Mouse (Mus musculus) forebrain, embryonic 14.5 days (tissue): ENCODE results near the gene Cmtm6. TPM values are rescaled to one million over a fixed set of nuclear protein-coding genes. Genes with fewer than 3 reads are reported as not detected.

ENCODE experiments used
- ATAC-seq: fragments of 200-750 bp; cut with Nextera tagmentation; 2 replicates; pipeline ENCODE4 v1.8.0; 2017; ENCODE audit warnings: mild to moderate bottlenecking, moderate library complexity
- DNase-seq: peaks from one replicate; pipeline ENCODE4 v3.0.0-alpha.2; 2015; ENCODE audit warnings: low spot score
- H3K27ac ChIP-seq: fragments of 300-500 bp; sonication (generic); 2 replicates; pipeline ENCODE4 v1.5.1; 2014; ENCODE audit warnings: low read depth, mild to moderate bottlenecking, control low read depth, low read length, moderate library complexity
- H3K27me3 ChIP-seq: fragments of 300-500 bp; sonication (generic); replicated peaks from 2 replicates; pipeline ENCODE4 v1.6.1; 2014; ENCODE audit warnings: low read length, control low read depth, mixed read lengths; ENCODE audit not compliant: control insufficient read depth, insufficient read depth
- H3K36me3 ChIP-seq: fragments of 300-500 bp; sonication (generic); 2 replicates; pipeline ENCODE4 v1.6.1; 2014; ENCODE audit warnings: low read length, control low read depth; ENCODE audit not compliant: control insufficient read depth, insufficient read depth
- H3K4me1 ChIP-seq: fragments of 300-500 bp; sonication (generic); 2 replicates; pipeline ENCODE4 v1.6.1; 2014; ENCODE audit warnings: antibody characterized with exemption, low read length, control low read depth; ENCODE audit not compliant: control insufficient read depth, insufficient read depth
- H3K4me2 ChIP-seq: fragments of 300-500 bp; sonication (generic); 2 replicates; pipeline ENCODE4 v1.6.1; 2014; ENCODE audit warnings: mild to moderate bottlenecking, control low read depth, low read length
- H3K4me3 ChIP-seq: fragments of 300-500 bp; sonication (generic); 2 replicates; pipeline ENCODE4 v1.5.1; 2014; ENCODE audit warnings: low read depth, low read length, control low read depth
- H3K9ac ChIP-seq: fragments of 300-500 bp; sonication (generic); 2 replicates; pipeline ENCODE4 v1.6.1; 2014; ENCODE audit warnings: mild to moderate bottlenecking, low read length, control low read depth, moderate library complexity
- H3K9me3 ChIP-seq: fragments of 300-500 bp; sonication (generic); replicated peaks from 2 replicates; pipeline ENCODE4 v1.6.1; 2016; ENCODE audit warnings: low read length, control low read depth, mixed read lengths; ENCODE audit not compliant: control insufficient read depth
- WGBS: fragments of 180-500 bp; shearing (Covaris S2); extraction: QIAGEN DNeasy Blood & Tissue Kit; methylation state at CpG from one replicate; pipeline ENCODE4 v1.1.7; 2014; 5-methylcytosine and 5-hydroxymethylcytosine counted together
- polyA plus RNA-seq: library from polyadenylated mRNA; unstranded; fragments of >200 nt; fragmentation: Nextera tagmentation; extraction: Ambion mirVana; gene quantifications from 2 replicates; pipeline ENCODE4 v1.2.1, GENCODE M21; 2014

Gene Cmtm6
- polyA plus RNA-seq, 1 experiment from 2014 or later, result 23.9 TPM

DNA sequence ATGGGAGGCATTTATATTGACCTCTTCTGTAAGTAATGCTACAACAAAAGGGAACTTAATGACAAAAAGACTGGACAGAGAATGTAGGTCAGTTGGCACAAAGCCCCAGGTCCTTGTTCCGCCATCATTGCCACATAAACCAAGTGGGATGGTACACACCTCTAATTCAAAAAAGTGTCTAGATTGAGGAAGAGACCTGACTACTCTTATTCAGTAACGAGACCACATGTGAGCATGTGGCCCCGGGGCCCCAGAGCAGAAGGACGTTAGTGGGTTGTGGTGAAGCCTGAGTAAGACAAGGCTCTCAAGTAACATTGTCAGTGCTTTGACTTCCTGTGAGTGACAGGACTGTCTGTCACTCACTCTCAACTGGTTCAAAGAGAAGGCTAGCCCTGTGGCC, 39.3 kb downstream of the Cmtm6 start:
- H3K27me3 ChIP-seq, result no peaks in the 10 kb centered on the region
- H3K4me2 ChIP-seq, result no peak overlapping the region
- DNase-seq (no peak), ATAC-seq (no peak)
- peaks cover 7% of the 10 kb centered on the region for H3K4me1 ChIP-seq
- H3K27ac ChIP-seq, result no peak overlapping the region
- no peak overlapping the region for H3K9ac ChIP-seq
- 91% methylated on average over 4 of the region's 4 CpGs for WGBS
- no peaks in the 10 kb centered on the region for H3K36me3 ChIP-seq
- H3K9me3 ChIP-seq, result no peaks in the 10 kb centered on the region
- no peak overlapping the region for H3K4me3 ChIP-seq

DNA sequence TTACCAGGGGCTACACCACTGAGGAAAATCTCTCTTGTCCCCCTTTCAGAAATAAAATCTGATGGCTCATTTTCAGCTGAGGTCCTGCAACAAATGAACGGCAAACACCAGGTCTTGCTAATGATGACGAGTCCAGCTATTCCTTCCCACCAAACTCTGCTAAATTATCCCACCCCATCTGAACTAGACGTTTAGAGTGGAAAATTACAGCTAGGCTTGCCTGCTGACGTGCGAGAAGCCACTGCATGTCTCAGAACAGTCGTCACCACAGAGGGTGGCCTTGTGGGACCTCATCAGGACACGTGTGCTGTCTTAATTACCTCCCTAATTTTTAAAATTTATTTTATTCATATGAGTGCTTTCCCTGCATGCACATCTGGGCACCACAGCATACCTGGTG, 40.6 kb downstream of the Cmtm6 start:
- no peak overlapping the region for H3K4me2 ChIP-seq
- no peak for ATAC-seq
- DNase-seq, result no peak
- no peak overlapping the region for H3K27ac ChIP-seq
- no peaks in the 10 kb centered on the region for H3K36me3 ChIP-seq
- H3K9ac ChIP-seq, result no peak overlapping the region
- WGBS, result 88% methylated on average over 7 of the region's 7 CpGs
- peaks cover 6% of the 10 kb centered on the region for H3K4me1 ChIP-seq
- no peaks in the 10 kb centered on the region for H3K9me3 ChIP-seq
- H3K4me3 ChIP-seq, result no peak overlapping the region
- H3K27me3 ChIP-seq, result no peaks in the 10 kb centered on the region

DNA sequence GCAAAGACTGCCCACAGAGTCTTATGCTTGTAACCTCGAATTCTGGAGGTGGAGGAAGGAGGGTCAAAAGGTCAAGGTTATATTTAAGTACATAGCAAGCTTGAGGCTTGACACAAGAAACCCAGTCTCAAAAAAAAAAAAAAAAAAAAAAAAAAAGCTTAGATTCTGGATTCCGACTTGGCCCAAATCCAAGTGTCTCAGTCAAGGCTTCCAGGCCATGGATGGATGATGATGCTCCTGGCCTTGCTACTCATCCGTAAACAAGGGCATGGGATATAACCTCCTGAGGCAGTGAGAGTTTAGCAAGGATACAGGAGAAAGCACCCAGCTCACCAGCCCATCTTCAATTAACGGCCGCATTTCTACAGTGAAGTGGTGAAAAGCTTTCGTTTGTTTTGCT, 43.7 kb downstream of the Cmtm6 start:
- Histone ChIP-seq H3K27ac (no peak overlapping the region), H3K36me3 (no peaks in the 10 kb centered on the region), H3K4me1 (no peaks in the 10 kb centered on the region), H3K4me3 (no peak overlapping the region), H3K9ac (no peak overlapping the region), H3K9me3 (no peaks in the 10 kb centered on the region), H3K4me2 (no peak overlapping the region), H3K27me3 (no peaks in the 10 kb centered on the region)
- DNase-seq, result no peak
- 78% methylated on average over 6 of the region's 6 CpGs for WGBS
- ATAC-seq, result no peak

DNA sequence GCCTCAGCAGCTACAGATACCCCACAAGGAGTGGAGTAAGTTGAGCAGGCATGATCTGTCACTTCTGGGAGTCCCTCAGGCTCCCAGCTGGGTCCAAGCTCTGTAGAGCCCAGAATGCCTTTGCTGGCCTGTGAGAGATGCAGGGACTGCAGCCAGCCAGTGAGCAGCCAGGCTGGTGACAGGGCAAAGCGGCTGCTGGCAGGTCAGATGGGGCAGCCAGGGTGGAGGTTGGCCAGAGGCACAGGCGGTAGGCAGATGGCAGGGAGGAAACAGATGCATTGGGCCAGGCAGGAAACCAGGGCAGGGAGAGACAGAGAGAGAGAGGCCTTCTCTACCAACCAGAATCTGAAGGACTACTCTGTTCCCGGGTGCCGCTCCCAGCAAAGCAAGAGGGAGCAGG, 44.4 kb downstream of the Cmtm6 start:
- 70% methylated on average over 4 of the region's 4 CpGs for WGBS
- Histone ChIP-seq H3K4me2 (no peak overlapping the region), H3K4me3 (no peak overlapping the region), H3K36me3 (no peaks in the 10 kb centered on the region), H3K27me3 (no peaks in the 10 kb centered on the region), H3K4me1 (peaks cover 3% of the 10 kb centered on the region; the same call in 1 of the 2 replicates), H3K9me3 (no peaks in the 10 kb centered on the region), H3K27ac (no peak overlapping the region), H3K9ac (no peak overlapping the region)
- DNase-seq (no peak), ATAC-seq (peak; percentile 23; the same call in 1 of the 2 replicates)

DNA sequence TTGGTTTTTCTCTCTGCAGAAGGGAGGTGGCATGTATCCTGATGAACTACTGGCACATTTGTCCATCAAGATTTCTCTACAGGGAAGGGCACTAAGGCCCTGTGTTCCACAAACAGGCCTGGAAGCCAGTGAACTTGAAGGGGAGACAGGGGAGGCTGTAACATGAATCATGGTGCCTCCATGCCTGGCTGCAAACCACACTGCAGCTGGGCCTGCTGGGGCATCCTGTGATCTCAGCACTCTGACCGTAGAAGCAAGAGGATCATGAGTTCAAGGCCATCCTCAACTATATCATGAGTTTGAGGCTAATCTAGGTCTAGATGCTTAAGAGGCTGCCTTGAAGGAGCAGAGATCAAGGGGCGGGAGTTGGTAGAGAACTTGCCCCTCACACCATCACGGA, 45.4 kb downstream of the Cmtm6 start:
- H3K4me1 ChIP-seq, result peaks cover 7% of the 10 kb centered on the region; the same call in 1 of the 2 replicates
- H3K9me3 ChIP-seq, result no peaks in the 10 kb centered on the region
- no peak overlapping the region for H3K9ac ChIP-seq
- no peaks in the 10 kb centered on the region for H3K36me3 ChIP-seq
- ATAC-seq, result no peak
- no peak for DNase-seq
- no peak overlapping the region for H3K4me3 ChIP-seq
- H3K27ac ChIP-seq, result no peak overlapping the region
- no peak overlapping the region for H3K4me2 ChIP-seq
- no peaks in the 10 kb centered on the region for H3K27me3 ChIP-seq
- 90% methylated on average over 3 of the region's 3 CpGs for WGBS

DNA sequence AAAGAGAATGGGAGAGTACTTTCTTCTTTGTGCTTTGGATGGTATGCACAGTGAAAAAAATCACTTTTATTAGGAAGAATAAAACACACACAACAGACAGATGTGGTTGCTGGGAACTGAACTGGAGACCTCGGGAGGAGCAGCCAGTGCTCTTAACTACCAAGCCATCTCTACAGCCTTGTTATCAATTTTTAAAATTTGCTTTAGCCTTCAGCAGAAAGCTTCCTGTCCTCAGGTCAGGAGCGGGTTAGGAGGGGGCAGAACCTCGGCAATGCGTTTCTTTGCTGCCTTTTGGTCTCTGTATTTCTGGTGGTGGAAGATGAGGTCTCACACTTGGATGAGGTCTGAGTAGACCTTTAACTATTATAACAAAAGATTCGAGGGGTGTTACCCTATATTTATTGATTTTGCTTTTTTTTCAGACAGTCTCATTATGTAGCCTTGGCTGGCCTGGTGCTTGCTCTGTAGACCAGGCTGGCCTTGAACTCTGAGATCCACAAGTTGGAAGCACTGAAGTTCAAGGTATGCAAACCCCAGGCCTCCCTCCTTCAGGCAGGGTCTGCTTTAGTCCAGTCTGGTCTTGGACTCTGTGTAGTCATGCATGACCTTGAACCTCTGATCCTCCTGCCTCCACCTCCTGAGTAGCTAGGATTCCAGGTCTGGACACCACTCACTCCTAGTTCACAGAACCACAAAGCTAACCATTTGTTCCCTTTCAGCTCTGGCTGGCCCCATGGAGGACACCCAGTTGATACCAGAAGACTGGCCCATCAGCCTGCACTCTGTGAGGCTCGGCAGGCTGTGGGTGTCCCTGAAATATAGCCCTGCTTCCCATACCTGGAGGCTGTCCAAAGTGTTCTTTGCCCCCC, 46.5 kb downstream of the Cmtm6 start:
- peaks cover 11% of the 10 kb centered on the region for H3K4me1 ChIP-seq
- WGBS, result 91% methylated on average over 6 of the region's 6 CpGs
- H3K36me3 ChIP-seq, result no peaks in the 10 kb centered on the region
- no peaks in the 10 kb centered on the region for H3K27me3 ChIP-seq
- H3K4me2 ChIP-seq, result no peak overlapping the region
- H3K27ac ChIP-seq, result no peak overlapping the region
- DNase-seq (no peak), ATAC-seq (no peak)
- no peak overlapping the region for H3K4me3 ChIP-seq
- H3K9ac ChIP-seq, result no peak overlapping the region
- H3K9me3 ChIP-seq, result no peaks in the 10 kb centered on the region

DNA sequence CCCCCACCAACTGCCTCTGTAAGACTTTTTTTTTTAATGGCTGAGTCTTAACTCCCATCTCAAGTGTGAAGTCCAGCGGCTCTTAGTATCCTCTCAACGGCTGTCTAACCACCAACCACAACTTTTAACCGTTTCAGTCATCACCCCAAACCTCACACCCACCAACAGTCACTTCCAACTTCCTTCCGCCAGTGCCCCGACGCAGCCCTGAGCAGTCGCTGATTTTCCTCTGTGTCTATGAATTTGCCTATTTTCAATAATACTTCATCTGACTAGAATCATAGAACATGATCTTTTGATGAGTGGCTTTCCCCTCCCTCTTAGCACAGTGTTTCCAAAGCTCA, 47.1 kb downstream of the Cmtm6 start:
- DNase-seq (no peak), ATAC-seq (no peak)
- no peak overlapping the region for H3K4me3 ChIP-seq
- no peak overlapping the region for H3K9ac ChIP-seq
- 89% methylated on average over 7 of the region's 7 CpGs for WGBS
- peaks cover 11% of the 10 kb centered on the region for H3K4me1 ChIP-seq
- no peak overlapping the region for H3K27ac ChIP-seq
- H3K9me3 ChIP-seq, result no peaks in the 10 kb centered on the region
- no peaks in the 10 kb centered on the region for H3K27me3 ChIP-seq
- H3K4me2 ChIP-seq, result no peak overlapping the region
- no peaks in the 10 kb centered on the region for H3K36me3 ChIP-seq

DNA sequence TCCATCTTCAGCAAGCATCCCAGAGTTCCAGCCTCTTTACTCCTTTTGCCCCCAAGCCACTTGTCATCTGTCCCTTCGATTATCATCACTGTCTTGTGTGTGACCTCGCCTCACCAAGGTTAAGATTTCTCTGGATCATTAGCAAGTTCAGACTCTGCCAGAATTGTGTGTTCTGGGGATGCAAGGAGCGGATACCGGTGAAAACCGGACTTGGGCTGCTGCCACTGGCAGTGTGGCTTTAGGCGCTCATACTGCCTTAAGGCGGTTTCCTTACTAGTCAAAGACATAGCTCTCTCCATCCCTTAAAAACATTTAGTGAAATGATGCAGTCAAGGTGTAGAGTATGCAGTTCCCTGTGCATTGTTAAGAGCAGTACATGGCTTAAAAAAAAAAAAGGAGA, 48.0 kb downstream of the Cmtm6 start:
- H3K4me3 ChIP-seq, result no peak overlapping the region
- no peaks in the 10 kb centered on the region for H3K36me3 ChIP-seq
- H3K4me2 ChIP-seq, result no peak overlapping the region
- no peaks in the 10 kb centered on the region for H3K9me3 ChIP-seq
- no peak for DNase-seq
- no peaks in the 10 kb centered on the region for H3K27me3 ChIP-seq
- no peak overlapping the region for H3K9ac ChIP-seq
- H3K27ac ChIP-seq, result no peak overlapping the region
- WGBS, result 90% methylated on average over 7 of the region's 7 CpGs
- peaks cover 11% of the 10 kb centered on the region for H3K4me1 ChIP-seq
- no peak for ATAC-seq

DNA sequence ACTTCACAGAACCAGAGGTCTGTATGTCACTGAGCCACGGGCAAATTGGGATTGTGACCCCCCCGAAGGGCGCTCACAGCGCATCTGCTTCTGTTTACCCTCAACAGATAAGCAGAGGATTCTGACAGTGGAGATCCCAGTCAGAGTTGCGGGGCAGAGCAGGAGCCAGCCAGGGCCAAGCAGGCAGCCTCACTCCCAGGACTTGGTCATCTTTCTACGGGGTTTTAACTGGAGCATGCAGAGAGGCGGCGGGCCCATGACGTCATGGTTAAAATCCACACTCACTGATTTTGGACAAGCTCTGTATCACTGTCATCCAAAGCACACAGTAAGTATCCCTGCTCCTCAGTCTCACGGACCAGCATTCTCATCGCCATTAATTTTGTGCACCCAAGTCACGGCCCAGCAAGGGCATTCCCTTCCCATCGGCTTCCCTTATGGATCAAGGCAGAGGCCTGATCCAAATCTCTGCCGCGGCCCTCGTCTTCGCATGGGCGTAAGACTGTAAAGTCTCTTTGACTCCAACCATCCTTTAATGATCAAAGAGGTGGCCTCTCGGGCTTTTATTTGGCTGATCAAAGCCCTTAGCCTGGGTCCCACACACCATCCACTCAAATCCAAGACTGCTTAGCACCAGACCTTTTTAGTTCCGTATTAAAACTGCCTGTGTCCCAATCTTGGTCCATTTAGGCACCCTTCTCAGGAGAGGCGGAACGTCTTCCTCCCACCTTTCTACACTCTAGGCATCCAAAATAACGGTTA, 49.2 kb downstream of the Cmtm6 start:
- peak overlapping the region; percentile 46 for H3K4me3 ChIP-seq
- H3K9ac ChIP-seq, result peak overlapping the region; percentile 71
- H3K4me1 ChIP-seq, result peaks cover 11% of the 10 kb centered on the region
- peak; percentile 21; the same call in 1 of the 2 replicates for ATAC-seq
- no peaks in the 10 kb centered on the region for H3K27me3 ChIP-seq
- no peak overlapping the region for H3K27ac ChIP-seq
- H3K4me2 ChIP-seq, result peak overlapping the region; percentile 98
- H3K9me3 ChIP-seq, result no peaks in the 10 kb centered on the region
- peak; percentile 25 for DNase-seq
- WGBS, result 31% methylated on average over 23 of the region's 23 CpGs
- no peaks in the 10 kb centered on the region for H3K36me3 ChIP-seq
